Mouse (Mus musculus) kidney, embryonic 16.5 days (tissue): Measurements from ENCODE around the gene Ubxn7. TPM values are rescaled to one million over a fixed set of nuclear protein-coding genes. Genes with fewer than 3 reads are reported as not detected.

Experiments used
- polyA plus RNA-seq: library from polyadenylated mRNA; unstranded; fragments of >200 nt; fragmentation: Nextera tagmentation; extraction: Ambion mirVana; gene quantifications from 2 replicates; pipeline ENCODE4 v1.2.1, GENCODE M21; 2015

Gene Ubxn7
- polyA plus RNA-seq, 1 experiment from 2014 or later, result 23.2 TPM

Other genes with a start within 250 kb of the Ubxn7 start
- gene Pigx, start 232.5 kb upstream of the Ubxn7 start, polyA plus RNA-seq, result 130 and 136 TPM in 2 replicates
- 42.6 and 44.5 TPM in 2 replicates for gene Cep19, start 232.5 kb upstream of the Ubxn7 start, polyA plus RNA-seq
- gene Nrros, start 166.7 kb upstream of the Ubxn7 start, polyA plus RNA-seq, result 18.1 and 22.2 TPM in 2 replicates
- gene Bex6, start 152.4 kb upstream of the Ubxn7 start, polyA plus RNA-seq, result not detected in 2 replicates
- 5.0 and 5.2 TPM in 2 replicates for gene Fbxo45, start 85.1 kb upstream of the Ubxn7 start, polyA plus RNA-seq
- 19.7 and 20.0 TPM in 2 replicates for gene Wdr53, start 85.0 kb upstream of the Ubxn7 start, polyA plus RNA-seq
- not detected in 2 replicates for gene Smco1, start 60.8 kb upstream of the Ubxn7 start, polyA plus RNA-seq
- gene Rnf168, start 54.8 kb upstream of the Ubxn7 start, polyA plus RNA-seq, result 23.2 and 23.3 TPM in 2 replicates
- gene Tm4sf19, start 68.2 kb downstream of the Ubxn7 start, polyA plus RNA-seq, result not detected in 2 replicates
- 30.0 and 30.7 TPM in 2 replicates for gene Tctex1d2, start 87.4 kb downstream of the Ubxn7 start, polyA plus RNA-seq
- 38.3 and 44.6 TPM in 2 replicates for gene Pcyt1a, start 98.7 kb downstream of the Ubxn7 start, polyA plus RNA-seq
- 3.0 and 3.9 TPM in 2 replicates for gene Slc51a, start 155.6 kb downstream of the Ubxn7 start, polyA plus RNA-seq
- not detected in 2 replicates for gene Zdhhc19, start 164.0 kb downstream of the Ubxn7 start, polyA plus RNA-seq